Mouse (Mus musculus) bone marrow macrophage, adult 2 months (primary cell): ENCODE results near the gene Tnfsf11.

ENCODE experiments used
- CTCF ChIP-seq: IDR thresholded peaks from 2 replicates; pipeline ENCODE4 v1.5.1; 2012; ENCODE audit warnings: low read depth, mild to moderate bottlenecking, low read length, moderate library complexity
- POLR2A ChIP-seq: IDR thresholded peaks from 2 replicates; pipeline ENCODE4 v1.6.1; 2012; ENCODE audit warnings: mild to moderate bottlenecking, low read depth, low read length, borderline replicate concordance

GRCm38 (mm10) chr14:78274851-78275250, 33.0 kb downstream of the Tnfsf11 start:
- TF ChIP-seq POLR2A = no peak
- TF ChIP-seq CTCF = no peak
